Mouse (Mus musculus) Patski (cell line): ENCODE measurements around the gene Commd7. TPM values are rescaled to one million over a fixed set of nuclear protein-coding genes. Genes with fewer than 3 reads are reported as not detected.

Source experiments
- ATAC-seq: fragments of 100-300 bp; one replicate; pipeline ENCODE4 v1.8.0; 2021
- CTCF ChIA-PET: fragments of 350-600 bp; sonication (Branson Sonifier 250); formaldehyde crosslinking; loops from one replicate; lab custom pipeline; 2022; ENCODE audit warnings: inconsistent platforms; lab: Charles Lee
- POLR2A ChIA-PET: fragments of 350-600 bp; sonication (Branson Sonifier 250); formaldehyde crosslinking; loops from one replicate; lab custom pipeline; 2022; ENCODE audit warnings: antibody characterized with exemption, inconsistent platforms; lab: Charles Lee
- DNase-seq: peaks from one replicate; pipeline ENCODE4 v3.0.0-alpha.2; 2011; ENCODE audit warnings: low read depth, low spot score
- H3K27me3 ChIP-seq: fragments of 371-371 bp; one replicate; pipeline ENCODE4 v1.5.1; 2021
- CTCF ChIP-seq: fragments of 100-300 bp; IDR thresholded peaks from one replicate; pipeline ENCODE4 v1.5.1; 2021
- in situ Hi-C: fragments of 300-500 bp; cut with MboI; formaldehyde crosslinking; loops from 3 replicates; pipeline ENCODE4 v1.11.1; 2018; ENCODE audit warnings: low pct_unique_long_range_greater_than_20kb, mixed read lengths
- polyA plus RNA-seq: library from polyadenylated mRNA; unstranded; gene quantifications from one replicate; pipeline ENCODE4 v1.2.3, GENCODE M21; 2021

Commd7 gene
- polyA plus RNA-seq, 1 experiment from 2014 or later = 36.7 TPM

DNA sequence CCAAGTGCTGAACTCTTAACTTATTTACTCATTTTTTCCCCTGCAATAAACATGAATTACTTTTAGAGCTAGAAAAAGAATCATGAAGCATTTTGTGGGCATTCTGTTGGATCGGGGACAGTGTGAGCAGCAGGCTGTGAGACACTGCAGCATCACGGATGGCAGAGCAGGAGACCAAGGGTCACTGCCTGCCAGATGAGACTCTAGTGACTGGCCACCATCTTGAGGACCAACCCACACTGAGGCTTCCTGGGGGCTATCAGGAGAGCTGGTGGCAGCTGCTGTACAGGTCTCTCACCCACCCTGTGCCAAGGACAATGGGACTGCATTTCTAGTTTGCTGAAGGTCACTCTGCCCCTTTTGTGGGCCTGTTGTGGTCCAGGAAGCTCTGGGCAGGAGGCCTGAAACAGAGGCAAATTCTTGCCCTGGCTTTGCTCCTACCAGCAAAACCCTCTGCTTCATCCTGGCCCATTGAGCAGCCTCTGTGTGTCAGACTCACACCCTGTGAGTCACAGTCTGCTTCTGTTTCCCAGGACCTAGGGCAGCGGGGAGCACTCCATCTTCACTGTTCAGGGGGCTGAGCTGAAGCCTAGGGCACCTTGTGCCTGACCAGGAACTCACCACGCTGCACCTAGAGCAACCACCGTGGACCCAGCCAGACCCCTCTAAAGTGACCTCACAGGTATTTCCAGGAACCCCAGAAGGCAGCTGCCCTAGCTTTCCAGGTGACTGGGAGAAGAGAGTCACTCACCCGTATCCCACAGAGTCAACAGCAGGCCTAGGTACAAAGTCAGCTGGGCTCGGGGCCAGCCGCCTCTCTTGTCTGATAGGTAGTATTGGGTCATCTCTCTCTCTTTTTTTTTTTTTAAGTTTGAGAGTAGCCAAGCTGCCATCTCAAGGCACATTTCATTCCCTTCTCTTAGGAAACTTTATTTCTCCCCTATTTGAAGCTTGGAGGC lies 40.2 kb downstream of the Commd7 start:
- in situ Hi-C loops = loop anchor here (25.0 kb wide), 1 partner anchor 255 kb away; the partner anchor contains the start of gene Asxl1
- no peak for TF ChIP-seq CTCF
- no peaks in the 10 kb centered on the region for H3K27me3 ChIP-seq
- CTCF ChIA-PET = interaction anchor here (0.9 to 2.7 kb wide), 2 partner anchors 15 to 114 kb away, joined by 3 to 11 read pairs; no protein-coding TSS in a partner anchor
- POLR2A ChIA-PET = no interaction called here
- ATAC-seq (peak; percentile 91), DNase-seq (peak; percentile 64)

- POLR2A ChIA-PET = interaction anchor here (0.9 to 1.2 kb wide), 2 partner anchors 10 to 109 kb away, joined by 3 read pairs; no protein-coding TSS in a partner anchor
- in situ Hi-C loops = loop anchor here (5.0 to 25.0 kb wide), 3 partner anchors 104 to 442 kb away; partner anchors contain the start of gene Asxl1
- TF ChIP-seq CTCF = peak; percentile 95
- CTCF ChIA-PET = interaction anchor here (0.9 to 3.7 kb wide), 9 partner anchors 13 to 141 kb away, joined by 3 to 48 read pairs (median 4); no protein-coding TSS in a partner anchor
- peak; percentile 39 for ATAC-seq
- DNase-seq = no peak
- H3K27me3 ChIP-seq = no peaks in the 10 kb centered on the region
Measured at GRCm38 (mm10) chr2:153586515-153587174, 45.9 kb downstream of the Commd7 start.

DNA sequence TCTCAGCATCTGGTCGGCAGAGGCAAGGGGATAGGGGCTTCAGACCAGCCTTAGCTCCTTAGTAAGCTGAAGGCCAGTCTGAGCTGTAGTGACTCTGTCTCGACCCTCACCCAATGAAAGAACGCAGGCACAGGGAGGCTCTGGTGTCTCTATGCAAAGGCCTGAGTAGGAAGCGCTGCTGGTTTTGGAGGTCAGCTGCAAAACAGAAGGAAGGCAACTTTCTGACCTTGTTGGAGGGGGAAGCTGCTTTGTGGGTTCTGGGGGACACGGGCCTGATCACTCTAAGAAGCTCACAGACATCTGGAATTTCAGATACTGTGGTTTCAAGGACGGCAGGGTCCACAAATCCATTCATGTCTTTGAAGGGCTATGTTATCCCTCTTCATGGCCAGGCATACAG lies 46.6 kb downstream of the Commd7 start:
- CTCF ChIA-PET = interaction anchor here (0.9 to 3.7 kb wide), 9 partner anchors 13 to 140 kb away, joined by 3 to 48 read pairs (median 4); no protein-coding TSS in a partner anchor
- no peak for TF ChIP-seq CTCF
- POLR2A ChIA-PET = interaction anchor here (0.9 to 1.2 kb wide), 2 partner anchors 9 to 108 kb away, joined by 3 read pairs; no protein-coding TSS in a partner anchor
- in situ Hi-C loops = loop anchor here (5.0 to 25.0 kb wide), 3 partner anchors 104 to 441 kb away; partner anchors contain the start of gene Asxl1
- no peak for ATAC-seq
- H3K27me3 ChIP-seq = no peaks in the 10 kb centered on the region
- no peak for DNase-seq

DNA sequence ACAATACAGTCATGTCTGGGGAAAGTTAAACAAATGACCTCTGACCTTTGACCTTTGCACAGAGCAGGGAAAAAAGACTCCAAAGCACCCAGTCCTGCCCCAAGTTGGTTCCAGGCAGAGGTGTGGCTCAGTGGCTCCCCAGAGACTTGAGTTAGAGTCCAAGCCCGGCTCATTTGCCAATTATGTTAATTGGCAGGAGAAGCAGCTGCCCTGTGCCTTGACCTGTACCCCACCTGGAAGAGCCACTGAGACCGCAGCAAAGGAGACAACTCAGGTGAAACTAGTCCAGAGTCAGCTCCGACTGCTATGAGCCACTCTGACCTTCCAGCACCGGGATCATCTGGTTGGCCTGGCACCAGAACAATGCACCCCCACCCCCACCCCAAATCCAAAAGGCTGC lies 48.2 kb downstream of the Commd7 start:
- DNase-seq = no peak
- POLR2A ChIA-PET = interaction anchor here (0.6 kb wide), 1 partner anchor 72 kb away, joined by 4 read pairs; no protein-coding TSS in a partner anchor
- no peak for ATAC-seq

DNA sequence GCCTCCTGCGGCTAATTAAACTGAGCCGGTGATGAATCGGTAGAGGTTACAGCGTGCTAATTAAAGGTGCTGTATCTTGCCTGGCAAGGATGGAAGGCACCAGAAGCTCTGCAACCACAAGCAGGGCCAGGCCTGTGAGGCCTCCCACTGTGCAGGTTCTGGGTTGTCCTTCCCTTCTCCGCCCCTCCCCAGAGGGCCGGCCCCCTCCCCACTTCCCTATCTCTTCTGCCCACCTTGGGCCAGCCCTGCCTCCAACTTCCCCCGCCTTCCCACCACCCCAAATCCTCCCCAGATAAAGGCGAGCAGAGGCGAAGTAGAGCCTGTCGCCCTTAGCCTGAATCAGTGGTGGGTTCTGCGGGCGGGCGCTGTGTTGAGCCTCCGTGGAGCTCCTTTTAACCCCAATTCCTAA lies 48.9 kb downstream of the Commd7 start:
- ATAC-seq (no peak), DNase-seq (no peak)
- CTCF ChIA-PET = interaction anchor here (0.8 to 1.3 kb wide), 2 partner anchors 11 to 106 kb away, joined by 3 read pairs; no protein-coding TSS in a partner anchor
- no peaks in the 10 kb centered on the region for H3K27me3 ChIP-seq
- in situ Hi-C loops = loop anchor here (10.0 to 25.0 kb wide), 2 partner anchors 246 to 439 kb away; partner anchors contain the start of gene Asxl1
- no peak for TF ChIP-seq CTCF
- POLR2A ChIA-PET = no interaction called here

More for the DNA sequence above, 48.2 kb downstream of the Commd7 start:
- no peaks in the 10 kb centered on the region for H3K27me3 ChIP-seq
- in situ Hi-C loops = loop anchor here (10.0 to 25.0 kb wide), 2 partner anchors 247 to 440 kb away; partner anchors contain the start of gene Asxl1
- TF ChIP-seq CTCF = no peak
- CTCF ChIA-PET = no interaction called here

DNA sequence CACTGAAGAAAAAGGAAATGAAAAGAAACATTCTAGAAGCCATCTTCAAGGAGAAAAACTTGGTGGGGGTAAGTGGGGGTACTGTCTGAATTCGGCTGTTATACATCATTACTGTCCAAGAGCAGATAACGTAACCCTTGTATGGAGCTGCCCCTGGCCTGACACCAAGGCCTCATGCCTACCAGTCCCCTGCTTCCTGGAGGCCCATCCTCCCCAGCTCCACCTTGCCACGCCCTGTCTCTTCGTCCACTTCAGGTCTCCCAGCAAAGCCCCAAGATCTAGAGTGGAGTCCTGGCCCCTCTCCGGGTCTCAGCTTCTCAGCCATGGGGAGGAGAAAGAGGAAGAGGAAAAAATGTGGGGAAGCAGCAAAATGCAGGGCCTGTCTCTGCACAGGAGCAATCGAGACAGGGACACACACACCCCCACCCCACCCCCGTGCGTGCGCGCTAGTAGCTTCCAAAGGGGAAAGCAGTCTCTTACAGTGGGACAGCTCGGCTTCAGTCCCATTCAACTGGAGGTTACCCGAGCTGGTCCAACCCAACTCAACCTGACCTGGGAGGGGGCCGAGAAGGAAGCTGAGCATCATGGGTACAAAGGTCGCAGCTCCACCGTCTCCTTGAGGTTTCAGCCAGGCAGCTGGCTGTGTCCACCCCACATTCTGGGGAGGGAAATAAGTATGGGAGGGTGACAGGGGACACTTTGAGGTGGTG lies 49.5 kb downstream of the Commd7 start:
- in situ Hi-C loops = loop anchor here (10.0 to 25.0 kb wide), 2 partner anchors 246 to 438 kb away; partner anchors contain the start of gene Asxl1
- no peak for ATAC-seq
- CTCF ChIA-PET = interaction anchor here (0.8 to 1.3 kb wide), 2 partner anchors 10 to 105 kb away, joined by 3 read pairs; no protein-coding TSS in a partner anchor
- POLR2A ChIA-PET = no interaction called here
- DNase-seq = no peak
- no peaks in the 10 kb centered on the region for H3K27me3 ChIP-seq
- TF ChIP-seq CTCF = no peak

- no peak for DNase-seq
- POLR2A ChIA-PET = no interaction called here
- H3K27me3 ChIP-seq = no peaks in the 10 kb centered on the region
- CTCF ChIA-PET = interaction anchor here (1.5 to 2.8 kb wide), 3 partner anchors 15 to 103 kb away, joined by 4 to 10 read pairs (median 6); no protein-coding TSS in a partner anchor
- no peak for ATAC-seq
- TF ChIP-seq CTCF = no peak
- in situ Hi-C loops = loop anchor here (10.0 to 25.0 kb wide), 2 partner anchors 244 to 437 kb away; partner anchors contain the start of gene Asxl1
Measured at GRCm38 (mm10) chr2:153581416-153581815, 51.2 kb downstream of the Commd7 start.

DNA sequence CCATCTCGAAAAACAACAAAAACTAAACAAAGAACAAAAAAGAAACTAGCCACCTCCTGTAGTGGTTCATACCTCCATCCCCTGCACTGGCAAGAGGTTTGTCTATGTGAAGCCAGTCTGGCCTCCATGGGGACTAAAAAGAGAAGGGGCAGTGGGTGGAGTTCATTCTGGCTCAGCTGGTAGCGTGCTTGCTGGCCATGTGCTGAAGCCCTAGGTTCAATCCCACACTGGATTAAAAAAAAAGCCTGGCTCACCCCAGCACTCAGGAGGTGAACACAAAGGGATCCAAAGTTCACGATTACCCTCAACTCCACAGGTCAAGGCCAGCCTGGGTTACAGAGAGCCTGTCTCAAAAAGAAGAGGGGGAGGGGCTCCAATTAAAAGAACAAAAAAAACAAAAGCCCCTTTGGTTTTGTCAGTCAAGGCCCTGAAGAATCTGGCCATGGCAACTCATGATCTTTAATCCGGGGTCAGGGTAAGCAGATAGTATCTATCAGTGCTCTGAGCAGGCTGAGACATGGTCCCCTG lies 52.1 kb downstream of the Commd7 start:
- ChIA-PET CTCF (interaction anchor here (1.5 to 2.8 kb wide), 3 partner anchors 16 to 102 kb away, joined by 4 to 10 read pairs (median 6); no protein-coding TSS in a partner anchor), POLR2A (no interaction called here)
- no peak for TF ChIP-seq CTCF
- ATAC-seq = no peak
- in situ Hi-C loops = loop anchor here (10.0 to 25.0 kb wide), 2 partner anchors 243 to 436 kb away; partner anchors contain the start of gene Asxl1
- H3K27me3 ChIP-seq = no peaks in the 10 kb centered on the region
- DNase-seq = no peak

DNA sequence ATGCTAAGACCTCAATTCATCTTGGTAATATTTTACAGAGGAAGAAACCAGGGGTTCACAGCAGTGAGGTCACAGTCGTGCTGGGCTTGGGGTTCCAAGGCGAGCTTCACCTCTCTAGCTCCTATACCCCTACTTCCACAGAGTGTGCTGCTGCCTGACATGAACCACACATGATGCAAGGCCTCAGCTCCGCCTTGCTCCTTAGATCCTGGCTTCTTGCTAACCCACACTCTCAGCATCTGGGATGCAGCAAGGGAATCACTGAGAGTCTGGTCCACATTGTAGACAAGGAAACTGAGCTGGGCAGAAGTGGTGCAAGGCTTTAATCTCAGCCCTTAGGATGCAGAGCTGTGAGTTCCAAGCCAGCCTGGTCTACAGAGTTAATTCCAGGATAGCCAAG lies 52.5 kb downstream of the Commd7 start:
- no peak for TF ChIP-seq CTCF
- POLR2A ChIA-PET = no interaction called here
- no peaks in the 10 kb centered on the region for H3K27me3 ChIP-seq
- ATAC-seq (no peak), DNase-seq (no peak)
- in situ Hi-C loops = loop anchor here (10.0 to 25.0 kb wide), 2 partner anchors 243 to 435 kb away; partner anchors contain the start of gene Asxl1
- CTCF ChIA-PET = interaction anchor here (1.8 to 2.8 kb wide), 2 partner anchors 20 to 101 kb away, joined by 6 to 10 read pairs; no protein-coding TSS in a partner anchor
